Mouse (Mus musculus): ENCODE results near the gene Mex3d.

- TF ChIP-seq CTCF (IDR thresholded peaks at IDR 0.05; ENCODE audit: low read depth) (no peak), EP300 (IDR thresholded peaks at IDR 0.05; ENCODE audit: low read depth) (no peak)
Measured at GRCm38 (mm10) chr10:80351896-80352295, 35.6 kb downstream of the Mex3d start.
